Mouse (Mus musculus) cerebellum, adult 9-10 months (tissue): Measurements from ENCODE around the gene Aloxe3.

ENCODE experiments used
- DNase-seq: peaks from one replicate; pipeline ENCODE4 v3.0.0; 2022

Gene Aloxe3

DNA sequence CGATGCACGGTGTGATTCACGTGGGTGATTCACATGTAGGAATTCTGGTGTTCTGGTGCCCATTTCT is at the start of gene Aloxe3:
Gene Aloxe3, plus strand, starts transcription at position 45 of the 67 bp plus-strand sequence.
- DNase-seq = no peak

DNA sequence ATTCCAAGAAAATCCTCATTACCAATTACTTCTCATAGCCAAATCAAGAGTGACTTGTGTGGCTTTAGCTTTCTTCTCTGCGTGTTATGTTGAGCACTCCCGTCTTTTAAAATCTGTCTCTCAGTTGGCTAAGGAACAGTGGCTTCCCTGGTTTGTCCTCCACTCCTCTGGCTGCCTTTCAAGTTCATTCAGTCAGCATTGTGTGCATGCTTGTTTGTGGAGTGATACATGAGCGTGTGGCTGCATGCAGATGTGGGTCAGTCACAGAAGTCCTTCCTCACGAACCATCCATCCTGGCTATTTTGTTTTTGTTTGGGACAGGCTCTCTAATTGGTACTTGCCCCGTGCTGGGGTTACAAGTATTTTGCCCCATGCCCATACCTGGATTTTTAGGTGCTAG is 49.1 kb upstream of the Aloxe3 start:
- no peak for DNase-seq

DNA sequence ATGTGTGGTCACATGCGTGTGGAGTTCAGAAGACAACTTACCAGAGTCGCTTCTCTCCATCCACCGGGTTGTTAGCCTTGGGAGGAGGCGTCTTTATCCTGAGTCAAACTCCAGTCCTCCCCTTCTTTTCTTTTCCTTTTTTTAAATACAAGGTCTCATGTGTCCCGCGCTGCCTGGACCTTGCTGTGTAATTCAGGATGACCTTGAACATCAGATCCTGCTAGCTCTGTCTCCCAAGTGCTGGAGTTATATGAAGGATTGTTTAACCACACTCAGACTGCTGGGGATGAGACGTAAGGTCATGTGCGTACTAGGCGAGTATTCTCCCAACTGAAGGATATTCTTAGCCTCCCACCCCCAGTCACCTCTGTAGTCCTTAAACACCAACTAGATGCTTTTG is 48.4 kb upstream of the Aloxe3 start:
- no peak for DNase-seq

DNA sequence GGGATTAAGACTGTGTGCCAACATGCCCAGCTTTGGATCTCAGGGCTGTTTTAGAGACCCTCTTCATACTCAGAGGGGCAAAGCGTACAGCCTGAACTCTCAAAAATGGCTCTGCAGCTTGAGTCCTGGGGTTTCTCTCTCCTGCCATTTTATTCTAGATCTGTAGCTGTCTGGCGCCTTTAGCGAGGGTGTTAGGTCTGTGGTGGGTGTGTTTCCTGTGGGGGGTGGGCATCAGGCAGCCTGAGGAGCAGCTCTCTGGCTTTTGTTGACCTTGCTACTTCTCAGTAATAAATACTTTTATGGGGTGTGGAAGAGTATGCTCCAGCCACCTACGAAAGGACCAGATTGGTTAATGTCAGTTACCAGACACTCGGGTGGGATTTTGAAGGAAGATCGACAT is 47.7 kb upstream of the Aloxe3 start:
- DNase-seq = no peak

DNA sequence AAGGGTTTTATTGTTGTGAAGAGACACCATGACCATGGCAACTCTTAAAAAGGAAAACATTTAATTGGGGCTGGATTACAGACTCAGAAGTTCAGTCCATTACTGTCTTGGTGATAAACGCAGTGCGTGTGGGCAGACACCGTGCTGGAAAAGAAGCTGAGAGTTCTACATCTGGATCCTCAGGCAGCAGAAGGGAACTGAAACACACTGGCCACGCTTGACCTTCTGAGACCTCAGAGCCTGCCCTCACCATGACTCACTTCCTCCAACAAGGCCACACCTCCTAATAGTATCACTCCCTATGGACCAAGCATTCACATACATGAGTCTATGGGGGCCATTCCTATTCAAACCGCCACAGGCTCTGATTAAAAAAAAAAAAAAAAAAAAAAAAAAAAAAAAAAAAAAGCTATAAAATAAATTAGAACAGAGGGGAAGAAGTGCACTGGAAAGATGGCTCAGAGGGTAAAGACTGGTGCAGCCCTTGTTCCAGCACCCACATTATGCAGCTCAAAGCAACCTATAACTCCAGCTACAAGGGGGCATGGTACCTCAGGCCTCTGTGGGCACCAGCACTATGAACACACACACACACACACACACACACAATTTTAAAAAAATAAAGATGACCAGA is 46.8 kb upstream of the Aloxe3 start:
- no peak for DNase-seq

GRCm38 (mm10) chr11:69080102-69080854 is 45.4 kb upstream of the Aloxe3 start:
- DNase-seq = no peak

DNA sequence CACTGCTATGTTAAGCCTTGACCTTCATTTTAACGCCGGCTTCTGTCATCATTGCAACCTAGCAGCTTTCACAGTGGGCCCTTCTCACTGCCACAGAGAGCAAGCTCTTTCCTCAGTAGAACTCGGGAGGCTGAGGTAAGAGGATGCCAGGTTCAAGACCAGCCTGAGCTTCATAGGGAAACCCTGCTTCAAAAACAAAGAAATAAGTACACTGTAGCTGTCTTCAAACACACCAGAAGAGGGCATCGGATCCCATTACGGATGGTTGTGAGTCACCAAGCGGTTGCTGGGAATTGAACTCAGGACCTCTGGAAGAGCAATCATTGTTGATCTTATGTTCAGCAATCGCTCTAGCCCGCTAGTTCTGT is 44.9 kb upstream of the Aloxe3 start:
- DNase-seq = no peak

DNA sequence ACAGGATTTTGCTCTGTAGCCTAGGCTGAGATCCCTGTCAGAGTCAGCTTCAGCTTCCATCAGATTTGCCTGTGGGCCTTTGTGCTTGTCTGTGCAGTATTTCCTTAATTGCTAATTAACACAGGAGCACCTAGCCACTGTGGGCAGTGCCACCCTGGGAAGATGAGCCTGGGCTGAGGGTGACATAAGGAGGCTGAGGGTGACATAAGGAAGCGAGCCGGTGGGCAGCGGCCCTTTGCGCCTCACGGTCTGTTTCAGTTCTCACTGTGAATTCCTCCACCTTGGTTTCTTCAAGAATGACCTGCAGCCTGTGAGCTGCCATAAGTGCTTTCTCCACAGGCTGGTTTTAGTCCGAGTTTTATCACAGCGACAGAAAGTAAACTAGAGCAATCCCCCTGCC is 44.1 kb upstream of the Aloxe3 start:
- DNase-seq = no peak

- DNase-seq = peak; percentile 35
Observed at GRCm38 (mm10) chr11:69085608-69086007, 40.1 kb upstream of the Aloxe3 start.

DNA sequence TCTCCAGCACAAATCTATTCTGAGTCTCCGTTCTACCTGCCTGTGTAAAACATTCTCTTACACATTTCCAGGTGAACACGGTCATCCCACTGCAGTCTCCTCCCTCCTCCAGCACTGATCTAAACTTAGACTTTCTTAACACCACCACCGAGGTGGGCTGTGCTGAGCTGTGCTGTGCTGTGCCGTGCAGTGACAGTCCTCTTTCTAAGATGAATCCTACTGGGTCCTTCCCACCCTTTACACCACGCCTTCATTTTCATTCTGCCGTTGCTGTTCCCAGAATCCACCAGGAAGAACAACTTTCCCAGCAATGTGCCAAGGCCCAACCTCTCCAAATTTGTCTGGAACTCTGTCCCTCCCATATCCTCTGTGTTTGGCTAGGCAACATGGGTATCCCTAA is 39.3 kb upstream of the Aloxe3 start:
- DNase-seq = peak; percentile 51

DNA sequence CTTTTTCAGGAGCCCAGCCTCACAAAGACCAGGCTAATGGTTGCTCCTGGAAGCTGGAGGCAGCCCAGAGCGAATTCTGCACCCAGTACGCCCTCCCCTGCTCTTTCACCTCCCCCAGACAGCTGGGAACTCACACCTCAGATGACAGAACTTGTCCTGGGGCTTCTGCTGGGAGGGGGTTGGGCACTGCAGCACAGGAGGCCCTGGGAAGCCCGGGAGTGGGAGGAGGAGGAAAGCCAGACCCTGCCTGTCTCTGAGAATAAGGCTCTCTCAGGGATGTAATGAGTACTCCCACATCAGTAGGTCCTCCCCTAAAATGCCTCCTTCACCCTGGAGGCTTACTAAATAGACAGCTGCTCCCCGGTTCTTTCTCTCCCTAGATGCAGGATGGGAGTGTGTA is 38.6 kb upstream of the Aloxe3 start:
- peak; percentile 45 for DNase-seq

DNA sequence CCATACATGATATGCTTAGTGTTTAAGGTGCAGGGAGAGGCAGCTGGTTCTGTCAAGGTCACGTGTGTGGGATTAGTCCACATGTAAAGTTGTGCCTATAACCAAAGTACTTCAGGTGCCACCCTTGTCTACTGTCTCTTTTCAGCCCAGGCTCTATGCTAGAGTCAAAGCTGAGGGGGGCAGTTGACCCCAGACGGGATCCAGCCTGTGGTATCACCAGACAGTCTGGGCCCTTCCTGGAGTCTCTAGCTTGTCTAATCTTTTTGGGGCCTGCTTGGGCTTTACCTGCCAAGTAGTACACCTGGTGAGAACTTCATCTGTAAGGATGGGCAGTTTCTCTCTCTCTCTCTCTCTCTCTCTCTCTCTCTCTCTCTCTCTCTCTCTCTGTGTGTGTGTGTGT is 38.1 kb upstream of the Aloxe3 start:
- DNase-seq = no peak

DNA sequence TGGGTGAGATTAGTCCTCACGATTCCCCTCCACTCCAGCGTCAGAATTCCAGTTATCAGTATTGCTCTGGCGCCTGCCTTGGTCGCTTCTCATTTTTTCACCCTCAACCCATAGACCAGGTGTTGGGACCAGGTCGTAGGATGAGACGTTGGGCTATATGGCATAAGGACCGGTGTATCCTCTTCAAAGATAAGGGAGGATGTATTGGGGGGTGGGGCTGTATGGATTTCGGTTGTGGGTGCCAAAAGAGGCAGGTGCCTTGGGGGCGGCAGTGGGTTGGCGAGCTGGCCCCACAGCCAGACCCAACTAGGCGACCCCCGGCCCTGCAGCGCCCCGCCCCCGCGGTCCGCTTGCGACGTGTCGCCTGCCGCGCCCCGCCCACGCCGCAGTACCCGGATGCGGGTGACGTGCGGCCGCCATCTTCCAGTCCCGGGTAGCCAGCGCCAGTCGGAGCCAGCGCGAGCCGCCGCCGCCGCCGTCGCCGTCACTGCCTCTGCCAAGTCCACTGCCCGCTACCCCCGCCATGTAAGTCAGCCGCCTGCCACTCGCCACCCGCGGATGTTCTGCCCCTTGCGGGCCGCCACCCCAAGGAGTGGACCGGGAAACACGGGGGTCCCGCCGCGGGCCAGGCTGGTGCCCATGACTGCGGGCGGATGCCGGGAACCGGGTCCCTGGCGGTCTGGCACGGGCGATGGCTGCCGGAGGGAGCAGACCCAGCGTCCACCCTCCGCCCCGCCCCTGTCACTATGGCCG is 37.4 kb upstream of the Aloxe3 start, which contains the start of gene Vamp2:
Gene Vamp2, plus strand, starts transcription at position 388 of the 753 bp plus-strand sequence.
- peak; percentile 93 for DNase-seq

DNA sequence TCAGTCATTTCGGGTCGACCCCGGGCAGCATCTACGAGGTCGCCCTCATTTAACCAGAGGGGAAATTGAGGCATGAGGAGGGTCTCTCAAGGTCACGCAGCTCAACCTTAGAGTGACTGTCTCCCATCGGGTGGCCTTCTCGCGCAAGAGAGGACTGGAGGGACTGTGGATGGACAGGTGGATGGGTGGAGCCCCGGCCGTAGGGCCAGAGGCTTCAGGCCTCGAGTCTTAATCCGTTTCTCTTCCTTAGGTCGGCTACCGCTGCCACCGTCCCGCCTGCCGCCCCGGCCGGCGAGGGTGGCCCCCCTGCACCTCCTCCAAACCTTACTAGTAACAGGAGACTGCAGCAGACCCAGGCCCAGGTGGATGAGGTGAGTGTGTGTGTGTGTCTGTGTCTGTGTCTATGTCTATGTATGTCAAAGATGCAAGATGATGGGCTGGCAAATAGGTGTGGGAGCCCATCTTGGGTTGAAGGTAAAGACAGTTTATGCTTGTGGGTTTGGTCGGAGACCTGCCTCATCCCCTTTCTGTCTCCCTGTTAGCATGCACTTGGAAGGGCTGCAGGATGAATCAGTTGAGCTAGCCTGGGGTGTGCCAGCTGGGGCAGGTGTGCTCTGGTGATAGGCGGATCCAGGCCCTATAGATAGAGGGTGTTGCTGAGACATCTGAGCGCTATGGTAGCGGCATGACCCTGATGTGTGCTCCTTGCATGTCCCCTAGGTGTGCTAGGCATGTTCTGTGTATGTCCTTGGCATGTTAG is 36.7 kb upstream of the Aloxe3 start:
- DNase-seq = peak; percentile 62

GRCm38 (mm10) chr11:69089616-69090290 is 35.9 kb upstream of the Aloxe3 start:
- DNase-seq = peak; percentile 77

DNA sequence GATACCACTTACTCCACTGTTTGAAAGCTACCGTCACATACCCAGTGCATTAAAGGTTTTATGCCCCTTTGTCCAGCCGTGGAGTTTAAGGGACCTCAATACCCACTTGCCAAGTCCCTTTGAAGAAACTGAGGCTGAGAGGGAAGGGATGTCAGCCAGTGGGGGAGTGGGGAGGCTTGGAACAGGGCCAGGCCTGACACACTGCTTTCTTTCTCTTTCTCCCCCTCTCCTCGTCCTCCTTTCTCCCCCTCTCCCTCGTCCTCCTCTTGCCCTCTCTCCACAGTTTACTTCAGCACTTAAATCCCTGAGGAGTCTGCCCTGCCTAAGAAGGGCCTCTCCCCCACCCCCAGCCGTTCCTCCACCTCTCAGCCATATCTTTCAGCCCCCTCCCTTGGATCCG is 35.3 kb upstream of the Aloxe3 start:
- peak; percentile 54 for DNase-seq

DNA sequence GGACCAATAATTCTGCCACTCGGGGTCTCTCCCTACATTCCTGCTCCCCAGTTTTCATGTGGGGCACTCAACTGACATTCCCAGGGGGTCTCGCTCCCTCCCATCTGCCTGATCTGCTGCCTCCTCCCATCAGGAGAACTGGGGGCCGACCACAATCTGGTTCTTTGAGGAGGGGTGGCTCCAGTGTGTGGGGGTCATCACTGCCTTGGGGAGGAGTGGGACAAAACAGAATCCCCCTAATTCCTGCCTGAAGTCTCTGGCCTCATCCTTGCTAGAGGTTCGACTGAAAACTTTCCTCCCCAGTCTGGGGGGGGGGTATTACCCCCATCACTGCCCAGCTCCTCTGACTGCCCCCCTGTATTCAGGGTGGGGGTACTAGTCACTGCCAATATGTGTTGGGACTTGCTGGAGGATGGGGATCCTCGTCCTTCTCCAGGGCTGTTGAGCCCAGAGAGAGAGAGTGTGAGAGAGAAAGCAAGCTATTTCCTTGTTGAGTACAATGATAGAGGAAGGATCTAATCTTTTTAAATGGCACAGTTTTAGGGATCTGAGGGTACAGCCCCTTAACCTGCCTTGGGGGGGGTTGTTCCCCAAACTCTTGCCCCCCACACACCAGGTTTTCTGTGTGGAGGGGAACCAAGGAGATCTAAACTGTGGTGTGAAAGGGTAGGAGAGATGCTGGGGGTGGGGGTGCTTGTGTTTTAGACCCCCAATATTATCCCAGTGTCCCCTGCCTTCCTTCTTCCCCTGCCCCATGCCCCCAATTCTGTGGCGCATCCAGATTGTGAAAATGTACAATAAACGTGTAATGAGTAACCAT is 33.9 kb upstream of the Aloxe3 start:
- peak; percentile 68 for DNase-seq

DNA sequence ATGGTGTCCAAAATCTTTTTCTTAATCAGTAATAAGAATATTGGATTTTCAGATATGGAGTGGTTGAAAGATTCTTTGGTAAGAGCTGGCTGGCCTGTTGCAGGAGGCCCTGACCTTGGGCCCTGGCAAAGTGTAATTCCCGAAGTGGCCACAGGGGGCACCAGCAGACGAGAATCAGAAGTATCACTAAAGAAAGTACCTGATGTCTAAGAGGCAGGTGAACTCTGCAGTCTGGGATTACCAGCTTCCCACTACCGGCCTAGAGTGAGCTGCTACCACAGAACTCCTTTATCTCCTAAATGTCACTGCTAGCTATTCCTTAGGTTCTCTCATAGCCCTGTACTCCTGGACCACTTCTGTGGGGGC is 33.3 kb upstream of the Aloxe3 start:
- DNase-seq = peak; percentile 94

GRCm38 (mm10) chr11:69092871-69093270 is 32.8 kb upstream of the Aloxe3 start:
- no peak for DNase-seq

DNA sequence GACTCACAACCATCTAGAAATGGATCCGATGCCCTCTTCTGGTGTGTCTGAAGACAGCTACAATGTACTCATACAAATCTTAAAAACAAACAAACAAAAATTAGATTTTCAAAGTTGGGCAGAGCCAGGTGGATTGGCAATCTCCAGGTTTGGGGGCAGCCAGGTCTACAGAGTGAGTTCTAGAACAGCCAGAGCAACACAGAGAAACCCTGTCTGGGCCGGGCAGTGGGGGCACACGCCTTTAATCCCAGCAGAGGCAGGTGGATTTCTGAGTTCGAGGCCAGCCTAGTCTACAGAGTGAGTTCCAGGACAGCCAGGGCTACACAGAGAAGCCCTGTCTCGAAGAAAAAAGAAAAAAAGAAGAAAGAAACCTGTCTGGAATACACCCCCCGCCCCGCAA is 31.8 kb upstream of the Aloxe3 start:
- peak; percentile 64 for DNase-seq

DNA sequence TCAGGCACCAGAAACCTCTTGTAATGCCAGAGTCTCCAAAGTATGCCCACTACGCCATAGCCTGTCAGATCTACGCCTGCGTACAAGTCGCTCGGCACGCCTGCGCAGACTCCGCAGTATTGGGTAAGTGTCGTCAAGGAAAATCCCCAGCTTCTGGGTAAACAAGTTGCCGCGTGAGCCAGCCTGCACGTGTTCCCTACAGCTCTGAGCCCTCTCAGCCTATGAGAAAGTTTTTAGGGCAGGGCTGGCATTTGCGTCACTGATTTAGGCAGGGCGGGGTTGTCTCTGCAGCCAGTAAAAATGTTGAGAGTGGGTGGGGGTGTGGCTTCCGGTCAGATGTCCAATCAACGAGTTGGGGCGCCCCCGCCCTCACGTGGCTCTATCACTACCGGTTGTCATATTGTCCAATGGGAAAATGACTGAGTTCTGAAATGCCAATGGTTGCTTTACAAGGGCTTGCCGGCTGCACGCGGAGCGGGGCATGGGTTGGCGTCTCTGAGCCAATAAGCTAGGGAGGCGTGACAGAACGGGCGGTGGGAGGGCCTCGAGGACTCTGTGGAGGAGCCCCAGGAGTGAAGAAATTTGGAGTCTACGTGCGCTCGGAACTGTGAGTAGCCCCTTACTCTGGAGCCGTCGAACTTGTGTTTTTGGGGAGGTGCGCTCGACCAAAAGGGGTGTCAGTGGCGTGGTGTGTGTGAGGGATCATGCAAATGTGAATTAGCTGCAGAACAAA is 30.8 kb upstream of the Aloxe3 start, which contains the start of gene Per1:
Gene Per1, plus strand, starts transcription at position 521 of the 733 bp plus-strand sequence.
- DNase-seq = peak; percentile 100
